Mouse (Mus musculus) large intestine, adult 2 months (tissue): ENCODE results near the gene Obp2a. TPM values are rescaled to one million over a fixed set of nuclear protein-coding genes. Genes with fewer than 3 reads are reported as not detected.
"Not testable (repeated sequence)": the region's sequence is repeated elsewhere in the genome, so short reads cannot be mapped to it uniquely, and the experiment has no call there.

Experiments used
- DNase-seq: peaks from one replicate; pipeline ENCODE4 v3.0.0-alpha.2; 2012; ENCODE audit warnings: low read depth, low spot score
- WGBS: fragments of 180-500 bp; shearing (Covaris S2); methylation state at CpG from one replicate; pipeline ENCODE4 v1.1.7; 2018; 5-methylcytosine and 5-hydroxymethylcytosine counted together
- polyA plus RNA-seq: library from polyadenylated mRNA; depleted of rRNA; stranded (reverse); fragments of >200 nt; gene quantifications from 2 replicates; pipeline ENCODE4 v1.2.3, GENCODE M21; 2012; rRNA removed

The Obp2a gene
- polyA plus RNA-seq, result not detected in 2 replicates

GRCm38 (mm10) chr2:25699743-25700142 lies at the start of gene Obp2a:
Gene Obp2a (plus strand): TSS chr2:25700043.
- DNase-seq, result not testable (repeated sequence)
- 72% methylated on average over 3 of the region's 3 CpGs for WGBS

GRCm38 (mm10) chr2:25652902-25653301 lies 46.9 kb upstream of the Obp2a start, which contains the start of gene Lcn8:
Gene Lcn8 (plus strand): TSS chr2:25653120.
- 57% methylated on average over 2 of the region's 2 CpGs for WGBS

GRCm38 (mm10) chr2:25654502-25654901 lies 45.3 kb upstream of the Obp2a start:
- DNase-seq, result no peak
- 43% methylated on average over 1 of the region's 1 CpGs for WGBS

More at GRCm38 (mm10) chr2:25652902-25653301, 46.9 kb upstream of the Obp2a start, which contains the start of gene Lcn8:
- no peak for DNase-seq

GRCm38 (mm10) chr2:25656691-25657090 lies 43.2 kb upstream of the Obp2a start:
- WGBS, result 74% methylated on average over 4 of the region's 4 CpGs
- no peak for DNase-seq

GRCm38 (mm10) chr2:25657246-25657645 lies 42.6 kb upstream of the Obp2a start:
- 56% methylated on average over 4 of the region's 4 CpGs for WGBS
- no peak for DNase-seq

- DNase-seq, result no peak
Observed at GRCm38 (mm10) chr2:25657652-25658051, 42.2 kb upstream of the Obp2a start, which contains the start of gene Lcn5. Gene Lcn5 (plus strand): TSS chr2:25657952.

- 88% methylated on average over 8 of the region's 8 CpGs for WGBS
Observed at GRCm38 (mm10) chr2:25660279-25660678, 39.6 kb upstream of the Obp2a start.

GRCm38 (mm10) chr2:25661245-25661970 lies 38.4 kb upstream of the Obp2a start:
- DNase-seq, result no peak
- WGBS, result 69% methylated on average over 6 of the region's 6 CpGs

More at GRCm38 (mm10) chr2:25660279-25660678, 39.6 kb upstream of the Obp2a start:
- no peak for DNase-seq

GRCm38 (mm10) chr2:25663511-25663910 lies 36.3 kb upstream of the Obp2a start:
- WGBS, result 60% methylated on average over 1 of the region's 1 CpGs
- DNase-seq, result no peak

- WGBS, result 82% methylated on average over 5 of the region's 5 CpGs
- DNase-seq, result no peak
Observed at GRCm38 (mm10) chr2:25664125-25664524, 35.7 kb upstream of the Obp2a start.

- WGBS, result 64% methylated on average over 1 of the region's 1 CpGs
Observed at GRCm38 (mm10) chr2:25666516-25666915, 33.3 kb upstream of the Obp2a start.

GRCm38 (mm10) chr2:25676486-25676885 lies 23.4 kb upstream of the Obp2a start, which contains the start of gene Lcn6:
Gene Lcn6 (plus strand): TSS chr2:25676786.
- DNase-seq, result no peak
- 86% methylated on average over 3 of the region's 3 CpGs for whole genome bisulfite sequencing

More at GRCm38 (mm10) chr2:25666516-25666915, 33.3 kb upstream of the Obp2a start:
- DNase-seq, result no peak

GRCm38 (mm10) chr2:25679559-25679958 lies 20.3 kb upstream of the Obp2a start:
- WGBS, result 76% methylated on average over 6 of the region's 6 CpGs
- DNase-seq, result no peak

GRCm38 (mm10) chr2:25682426-25682825 lies 17.4 kb upstream of the Obp2a start, which contains the start of gene Lcn10:
Gene Lcn10 (plus strand): TSS chr2:25682726.
- 39% methylated on average over 2 of the region's 2 CpGs for WGBS
- no peak for DNase-seq

GRCm38 (mm10) chr2:25686941-25687340 lies 12.9 kb upstream of the Obp2a start:
- DNase-seq, result no peak
- WGBS, result 69% methylated on average over 4 of the region's 4 CpGs

- DNase-seq, result peak; percentile 48
Observed at GRCm38 (mm10) chr2:25694605-25695004, 5.2 kb upstream of the Obp2a start.

- no peak for DNase-seq
- WGBS, result 48% methylated on average over 4 of the region's 4 CpGs
Observed at GRCm38 (mm10) chr2:25696951-25697350, 2.9 kb upstream of the Obp2a start.

- 95% methylated on average over 2 of the region's 2 CpGs for WGBS
- no peak for DNase-seq
Observed at GRCm38 (mm10) chr2:25698696-25699095, 1.1 kb upstream of the Obp2a start.

GRCm38 (mm10) chr2:25701001-25701400 lies 1.2 kb downstream of the Obp2a start:
- 82% methylated on average over 5 of the region's 5 CpGs for WGBS
- DNase-seq, result no peak

GRCm38 (mm10) chr2:25703706-25704105 lies 3.9 kb downstream of the Obp2a start:
- no peak for DNase-seq
- 64% methylated on average over 4 of the region's 4 CpGs for WGBS
